Mouse (Mus musculus) right cerebral cortex, postnatal 10 days (tissue): ENCODE results near the gene Tas2r130.
"Not testable (repeated sequence)": the region's sequence is repeated elsewhere in the genome, so short reads cannot be mapped to it uniquely, and the experiment has no call there.

ENCODE experiments used
- DNase-seq, 2 experiments: peaks; one replicate each; pipeline ENCODE4 v3.0.0; 2021; ENCODE audit warnings: low spot score in 2 of 2

The Tas2r130 gene

GRCm38 (mm10) chr6:131630812-131631211, at the start of gene Tas2r130:
Tas2r130 (minus strand) TSS chr6:131630912.
- no peak for DNase-seq

DNA sequence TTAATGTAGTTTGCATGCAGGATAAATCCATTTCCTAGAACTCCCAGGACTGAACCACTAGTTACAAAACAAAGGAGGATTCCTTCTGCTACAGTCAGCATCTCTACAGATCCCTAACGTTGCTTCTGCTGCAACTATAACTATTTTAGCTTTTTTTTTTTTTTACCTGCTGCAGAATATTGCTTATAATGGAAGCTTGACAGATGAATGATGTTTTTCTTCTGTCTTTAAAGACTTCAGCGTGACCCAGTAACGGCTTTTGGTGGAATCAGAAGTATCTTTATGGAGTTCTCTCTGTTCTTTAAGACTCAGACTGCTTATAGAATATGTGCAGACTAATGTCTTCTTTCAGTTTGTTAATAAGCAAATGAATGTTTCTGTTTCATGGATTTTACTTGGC, 48.1 kb upstream of the Tas2r130 start, which contains the start of gene Tas2r106:
Gene Tas2r106, minus strand, starts transcription at position 101 of the 400 bp plus-strand sequence.
- no peak for DNase-seq

- no peak for DNase-seq
Measured at GRCm38 (mm10) chr6:131660049-131660448, 29.3 kb upstream of the Tas2r130 start, which contains the start of gene Tas2r107. Tas2r107 (minus strand) TSS chr6:131660149.

DNA sequence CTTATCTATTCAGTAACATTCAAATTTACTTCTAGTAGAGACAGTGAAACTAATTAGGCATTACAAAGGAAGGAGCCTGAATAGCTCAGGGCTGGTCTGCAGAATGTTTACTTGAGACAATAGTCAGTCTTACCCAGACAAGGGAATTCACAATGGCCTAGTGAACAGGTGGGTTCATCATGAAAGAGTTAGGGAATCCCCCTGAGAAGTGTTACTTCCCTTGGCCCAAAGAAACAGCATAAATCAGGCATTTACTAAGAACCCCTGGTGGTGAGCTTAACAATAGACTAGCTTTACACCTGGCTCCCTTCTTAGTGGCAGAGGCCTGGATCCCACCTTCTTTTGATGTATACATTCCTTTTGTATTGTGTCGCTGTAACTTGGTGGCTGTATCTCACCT, 20.8 kb downstream of the Tas2r130 start:
- not testable (repeated sequence) for DNase-seq

GRCm38 (mm10) chr6:131604821-131605220, 25.9 kb downstream of the Tas2r130 start:
- no peak for DNase-seq
